Mouse (Mus musculus): ENCODE measurements around the gene Ankrd22.

DNA sequence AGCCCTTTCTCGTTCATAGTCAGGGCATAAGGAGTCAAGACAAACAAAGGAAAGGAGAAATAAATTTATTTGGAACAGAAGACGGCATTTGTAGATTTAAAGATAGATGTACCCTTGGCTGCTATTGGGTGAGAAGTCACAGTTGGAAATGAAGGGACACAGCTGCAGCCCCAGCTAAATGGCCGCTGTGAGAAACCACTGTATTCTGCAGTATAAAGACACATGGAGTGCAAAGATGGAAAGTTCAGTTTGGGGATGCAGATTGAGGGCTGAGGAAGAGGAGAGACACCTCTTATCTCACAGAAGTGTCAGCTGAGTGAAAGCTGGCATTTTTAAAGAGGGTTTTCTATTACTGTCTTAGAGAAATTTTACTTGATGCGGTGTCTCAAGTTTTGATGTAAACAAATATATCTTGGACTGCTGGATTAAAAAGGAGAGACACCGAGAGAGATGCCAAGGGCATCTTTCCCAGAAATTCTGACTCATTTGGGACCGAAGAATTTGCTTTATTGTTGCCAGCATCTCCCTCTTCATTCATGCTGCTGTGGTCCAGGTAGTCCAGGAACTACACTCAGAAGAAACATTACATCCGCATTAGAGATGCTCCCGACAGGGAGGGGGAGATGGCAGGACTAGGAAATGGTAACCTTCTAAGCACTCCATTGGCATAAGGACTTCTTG lies 41.0 kb upstream of the Ankrd22 start:
- TF ChIP-seq CTCF (IDR thresholded peaks at IDR 0.05; ENCODE audit: borderline replicate concordance, insufficient read depth, low read length) (no peak), POLR2A (IDR thresholded peaks at IDR 0.05; ENCODE audit: low read depth, low read length) (no peak)

All from embryonic fibroblast, embryonic 13.5 days (primary cell).